Mouse (Mus musculus) heart, embryonic 13.5 days (tissue): ENCODE results near the gene Ubqln4. TPM values are rescaled to one million over a fixed set of nuclear protein-coding genes. Genes with fewer than 3 reads are reported as not detected.

Experiments
- ATAC-seq: fragments of 200-750 bp; cut with Nextera tagmentation; 2 replicates; pipeline ENCODE4 v1.8.0; 2017; ENCODE audit warnings: moderate TSS enrichment; ENCODE audit not compliant: insufficient number of reproducible peaks, low FRiP score, low TSS enrichment; ENCODE audit errors: extremely low read depth
- H3K27ac ChIP-seq: fragments of 300-500 bp; sonication (generic); replicated peaks from 2 replicates; pipeline ENCODE4 v1.5.1; 2015; ENCODE audit warnings: moderate library complexity, mild to moderate bottlenecking, inconsistent platforms
- H3K27me3 ChIP-seq: fragments of 300-500 bp; sonication (generic); replicated peaks from 2 replicates; pipeline ENCODE4 v1.6.1; 2015; ENCODE audit warnings: mild to moderate bottlenecking, inconsistent platforms
- H3K36me3 ChIP-seq: fragments of 300-500 bp; sonication (generic); 2 replicates; pipeline ENCODE4 v1.6.1; 2015; ENCODE audit warnings: mild to moderate bottlenecking, inconsistent platforms
- H3K4me1 ChIP-seq: fragments of 300-500 bp; sonication (generic); 2 replicates; pipeline ENCODE4 v1.6.1; 2015; ENCODE audit warnings: inconsistent platforms
- H3K4me2 ChIP-seq: fragments of 300-500 bp; sonication (generic); 2 replicates; pipeline ENCODE4 v1.6.1; 2015; ENCODE audit warnings: inconsistent platforms, mild to moderate bottlenecking, moderate library complexity
- H3K4me3 ChIP-seq: fragments of 300-500 bp; sonication (generic); 2 replicates; pipeline ENCODE4 v1.5.1; 2015; ENCODE audit warnings: moderate library complexity, mild to moderate bottlenecking, inconsistent platforms
- H3K9ac ChIP-seq: fragments of 300-500 bp; sonication (generic); 2 replicates; pipeline ENCODE4 v1.6.1; 2015; ENCODE audit warnings: inconsistent platforms, mild to moderate bottlenecking, moderate library complexity
- H3K9me3 ChIP-seq: fragments of 300-500 bp; sonication (generic); 2 replicates; pipeline ENCODE4 v1.6.1; 2016; ENCODE audit warnings: inconsistent platforms
- WGBS: fragments of 180-500 bp; shearing (Covaris S2); methylation state at CpG from one replicate; pipeline ENCODE4 v1.1.7; 2015; ENCODE audit warnings: mixed read lengths; 5-methylcytosine and 5-hydroxymethylcytosine counted together
- polyA plus RNA-seq: library from polyadenylated mRNA; unstranded; fragments of >200 nt; fragmentation: Nextera tagmentation; extraction: Ambion mirVana; gene quantifications from 2 replicates; pipeline ENCODE4 v1.2.1, GENCODE M21; 2015

Ubqln4 gene
- polyA plus RNA-seq, 1 experiment from 2014 or later: 34.1 TPM

DNA sequence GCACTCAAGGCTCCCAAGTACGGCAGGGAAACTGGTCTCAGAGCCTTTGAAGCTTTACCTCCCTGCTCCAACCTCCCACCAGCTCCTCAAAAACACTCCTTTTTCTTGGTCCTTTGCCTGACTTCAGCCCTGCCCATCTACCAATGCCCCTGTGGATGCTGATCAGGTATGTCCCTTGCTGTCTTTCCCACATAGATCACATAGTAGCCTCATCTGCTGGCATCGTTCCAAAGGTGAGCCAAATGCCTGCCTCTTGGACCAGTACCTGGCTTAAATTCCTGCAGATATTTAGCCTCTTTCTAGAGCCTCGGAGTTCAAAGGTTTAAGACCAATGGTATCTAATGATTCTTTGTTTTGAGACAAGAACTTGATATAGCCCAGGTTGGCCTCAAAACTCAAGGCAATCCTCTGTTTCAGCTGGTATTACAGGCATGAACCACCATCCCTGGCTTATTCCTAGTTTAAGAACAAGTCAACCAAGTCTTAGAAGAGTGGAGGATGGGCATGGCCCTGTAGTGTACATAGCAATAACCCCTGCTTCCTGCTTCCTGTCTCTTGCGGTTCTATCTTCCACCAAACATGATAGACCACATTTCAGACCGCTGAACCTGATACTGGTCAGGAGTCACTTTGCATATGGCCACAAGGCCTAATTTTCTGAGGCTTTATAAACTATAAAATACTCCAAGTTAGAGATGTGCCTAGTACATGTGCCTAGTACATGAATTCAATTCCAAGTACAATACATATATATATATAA lies 9.7 kb upstream of the Ubqln4 start:
- H3K4me1 ChIP-seq: peaks cover 15% of the 10 kb centered on the region
- no peaks in the 10 kb centered on the region for H3K27me3 ChIP-seq
- H3K36me3 ChIP-seq: peaks cover 17% of the 10 kb centered on the region
- H3K4me2 ChIP-seq: no peak overlapping the region
- H3K9me3 ChIP-seq: no peaks in the 10 kb centered on the region
- H3K27ac ChIP-seq: no peak overlapping the region
- no peak overlapping the region for H3K4me3 ChIP-seq
- H3K9ac ChIP-seq: no peak overlapping the region
- ATAC-seq: no peak
- 56% methylated on average over 5 of the region's 5 CpGs for WGBS

DNA sequence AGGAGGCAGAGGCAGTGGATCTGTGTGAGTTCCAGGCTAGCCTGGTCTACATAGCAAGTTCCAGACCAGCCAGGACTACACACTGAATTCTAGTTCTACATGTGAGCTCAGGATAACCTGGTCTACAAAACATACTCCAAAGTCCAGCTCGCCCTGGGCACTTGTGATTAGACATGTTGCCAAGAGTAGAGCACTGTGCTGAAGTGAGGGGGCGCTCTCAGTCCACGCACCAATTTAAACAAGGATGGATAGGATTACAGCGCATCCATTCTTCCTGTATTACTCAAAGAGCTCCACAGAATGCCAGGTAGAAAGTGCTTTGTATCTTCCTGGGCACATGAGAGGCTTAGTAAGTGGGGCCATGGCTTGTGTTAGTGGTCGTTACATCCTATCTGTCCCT lies 9.0 kb upstream of the Ubqln4 start:
- H3K9me3 ChIP-seq: no peaks in the 10 kb centered on the region
- H3K9ac ChIP-seq: 0 out of 2 replicates have a peak overlapping the region, but pooled peaks have one; percentile 40
- H3K27ac ChIP-seq: no peak overlapping the region
- H3K4me1 ChIP-seq: peaks cover 11% of the 10 kb centered on the region
- WGBS: 26% methylated on average over 5 of the region's 5 CpGs
- H3K4me3 ChIP-seq: no peak overlapping the region
- H3K4me2 ChIP-seq: no peak overlapping the region
- peaks cover 17% of the 10 kb centered on the region for H3K36me3 ChIP-seq
- ATAC-seq: no peak
- H3K27me3 ChIP-seq: no peaks in the 10 kb centered on the region

DNA sequence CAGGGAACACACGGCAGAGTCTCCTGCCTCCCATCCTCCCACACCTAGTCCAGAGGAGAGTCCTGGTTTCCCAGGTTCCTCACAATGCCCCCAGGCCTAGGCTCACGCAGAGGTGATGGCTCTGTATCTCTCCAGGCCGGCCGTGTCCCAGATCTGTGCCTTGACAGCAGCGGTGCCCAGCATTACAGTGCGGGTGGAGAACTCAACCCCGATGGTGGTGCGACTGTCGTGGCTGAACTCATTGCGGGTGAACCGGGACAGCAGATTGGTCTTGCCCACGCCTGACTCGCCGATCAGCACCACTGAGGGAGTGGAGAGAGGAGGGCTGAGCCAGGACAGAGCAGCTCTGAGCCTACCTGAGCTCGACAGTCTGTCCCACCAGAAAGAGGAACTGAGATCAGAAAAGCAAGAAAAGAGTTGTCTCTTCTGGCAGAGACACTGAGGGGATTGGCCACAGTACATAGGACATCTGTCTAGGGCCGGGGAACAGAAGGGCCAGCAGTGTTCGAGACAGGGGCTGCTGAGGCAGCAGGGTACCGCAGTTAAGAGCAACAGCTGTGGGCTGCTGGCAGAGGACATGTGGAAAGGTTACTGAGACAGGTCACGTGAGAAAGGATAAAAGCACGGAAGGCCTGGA lies 8.5 kb upstream of the Ubqln4 start:
- H3K4me3 ChIP-seq: no peak overlapping the region
- WGBS: 61% methylated on average over 20 of the region's 20 CpGs
- H3K4me2 ChIP-seq: no peak overlapping the region
- H3K4me1 ChIP-seq: peaks cover 7% of the 10 kb centered on the region
- H3K9ac ChIP-seq: 0 out of 2 replicates have a peak overlapping the region, but pooled peaks have one; percentile 40
- H3K36me3 ChIP-seq: peaks cover 13% of the 10 kb centered on the region
- ATAC-seq: no peak
- no peaks in the 10 kb centered on the region for H3K27me3 ChIP-seq
- no peaks in the 10 kb centered on the region for H3K9me3 ChIP-seq
- no peak overlapping the region for H3K27ac ChIP-seq

DNA sequence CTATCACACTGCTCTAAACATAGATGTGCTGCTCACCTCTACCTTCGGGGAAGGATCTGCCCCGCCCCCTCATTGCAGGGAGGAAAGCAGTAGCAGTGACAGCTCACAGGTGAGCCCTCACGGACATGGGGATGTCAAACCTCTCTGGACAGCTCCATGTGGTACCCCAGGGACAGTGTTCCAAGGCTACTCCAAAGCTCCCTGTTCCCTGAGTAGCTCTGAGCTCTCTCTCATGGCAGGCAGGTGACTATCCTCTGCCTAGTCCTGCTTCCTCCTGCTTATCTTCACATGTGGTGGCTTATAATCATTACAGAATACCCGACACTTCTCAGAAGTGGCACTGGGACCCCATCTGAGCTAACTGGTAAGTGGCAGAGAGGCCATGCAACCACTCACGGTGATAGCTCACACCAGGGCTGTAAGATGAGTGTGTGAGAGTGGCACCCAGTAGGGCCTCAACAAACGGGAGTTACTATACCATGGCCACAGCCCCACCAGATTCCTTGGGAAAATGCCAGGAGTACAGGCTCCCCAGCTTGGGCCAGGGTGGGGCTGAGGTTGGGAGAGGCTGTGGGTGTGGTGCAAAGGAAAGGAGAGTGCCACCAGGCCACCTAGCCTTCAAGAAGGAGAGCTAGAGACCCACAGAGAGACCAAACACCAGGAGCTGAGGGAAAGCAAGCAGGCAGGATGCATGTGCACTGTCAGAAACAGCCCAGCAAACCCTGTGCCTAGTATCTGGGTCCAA lies 6.7 kb upstream of the Ubqln4 start:
- no peaks in the 10 kb centered on the region for H3K27me3 ChIP-seq
- H3K9me3 ChIP-seq: no peaks in the 10 kb centered on the region
- no peak overlapping the region for H3K27ac ChIP-seq
- no peak overlapping the region for H3K4me3 ChIP-seq
- H3K4me2 ChIP-seq: no peak overlapping the region
- H3K4me1 ChIP-seq: peaks cover 8% of the 10 kb centered on the region
- 60% methylated on average over 6 of the region's 6 CpGs for WGBS
- no peak overlapping the region for H3K9ac ChIP-seq
- no peak for ATAC-seq
- H3K36me3 ChIP-seq: peaks cover 5% of the 10 kb centered on the region; the same call in 1 of the 2 replicates

DNA sequence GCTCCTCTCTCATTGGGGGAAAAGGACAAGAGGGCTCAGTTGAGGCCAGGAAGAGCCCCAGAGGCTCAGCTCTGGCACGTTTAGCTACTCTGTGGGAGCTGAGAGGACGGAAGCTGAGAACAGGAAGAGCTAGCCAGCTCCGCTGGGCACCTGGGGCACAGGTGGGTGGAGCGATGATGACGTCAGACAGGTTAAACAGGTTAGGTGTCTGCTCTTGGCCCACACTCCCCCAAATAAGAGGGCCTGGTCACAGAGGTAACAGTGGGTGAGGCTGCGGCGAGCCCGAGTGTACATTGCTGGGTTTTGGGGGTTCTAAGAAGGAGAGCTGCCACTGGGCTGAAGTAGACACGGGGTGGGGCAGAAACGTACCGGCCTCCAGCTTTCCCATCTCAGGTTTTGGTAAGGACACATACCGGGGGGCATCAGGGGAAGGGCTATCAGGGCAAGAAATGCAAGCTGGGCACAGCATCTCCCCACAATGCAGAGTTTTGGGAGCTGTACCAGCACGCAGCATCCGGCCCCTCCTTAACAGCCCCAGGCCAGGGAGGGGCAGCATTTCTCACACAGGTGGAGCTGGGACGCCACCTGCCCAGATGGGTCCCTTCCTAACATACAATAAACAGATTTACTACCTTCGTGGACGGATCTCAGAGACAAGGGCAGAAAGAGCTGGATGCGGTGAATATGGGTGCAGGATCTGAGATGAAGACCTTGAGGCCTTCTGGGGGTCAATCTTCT lies 5.2 kb upstream of the Ubqln4 start, which contains the start of gene Rab25:
Gene Rab25 (minus strand): TSS at position 121 of the 738 bp plus-strand sequence.
- H3K4me2 ChIP-seq: no peak within 1 kb of the TSS
- peaks cover 13% of the 10 kb centered on the region for H3K4me1 ChIP-seq
- peaks cover 5% of the 10 kb centered on the region; the same call in 1 of the 2 replicates for H3K36me3 ChIP-seq
- ATAC-seq: no peak
- no peaks in the 10 kb centered on the region for H3K27me3 ChIP-seq
- H3K27ac ChIP-seq: no peak within 1 kb of the TSS
- H3K9me3 ChIP-seq: no peaks in the 10 kb centered on the region
- no peak within 1 kb of the TSS for H3K9ac ChIP-seq
- H3K4me3 ChIP-seq: no peak within 1 kb of the TSS
- 52% methylated on average over 18 of the region's 18 CpGs for WGBS

DNA sequence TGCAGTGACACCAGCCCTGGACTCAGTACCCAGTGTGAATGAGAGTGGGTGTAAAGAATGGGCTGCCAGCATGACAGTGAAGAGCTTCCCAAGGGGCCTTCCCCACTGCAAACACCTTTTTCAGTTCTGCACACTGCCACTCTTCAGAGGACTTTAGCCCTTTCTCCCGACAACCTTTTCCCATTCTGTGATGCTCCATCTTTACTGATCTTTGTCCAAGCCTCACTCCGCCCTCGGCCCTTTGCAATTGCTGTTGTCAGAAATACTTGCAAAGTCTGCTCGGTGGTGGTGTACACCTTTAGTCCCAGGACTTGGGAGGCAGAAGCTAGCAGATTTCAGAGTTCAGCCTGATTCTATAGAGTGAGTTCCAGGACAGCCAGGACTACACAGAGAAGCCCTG lies 2.0 kb upstream of the Ubqln4 start:
- H3K9me3 ChIP-seq: no peaks in the 10 kb centered on the region
- peak overlapping the region; percentile 85 for H3K4me2 ChIP-seq
- peak overlapping the region; percentile 83 for H3K4me3 ChIP-seq
- H3K27me3 ChIP-seq: no peaks in the 10 kb centered on the region
- H3K9ac ChIP-seq: peak overlapping the region; percentile 89
- peaks cover 19% of the 10 kb centered on the region for H3K36me3 ChIP-seq
- ATAC-seq: no peak
- 81% methylated on average over 4 of the region's 4 CpGs for WGBS
- H3K4me1 ChIP-seq: peaks cover 30% of the 10 kb centered on the region
- H3K27ac ChIP-seq: no peak overlapping the region

DNA sequence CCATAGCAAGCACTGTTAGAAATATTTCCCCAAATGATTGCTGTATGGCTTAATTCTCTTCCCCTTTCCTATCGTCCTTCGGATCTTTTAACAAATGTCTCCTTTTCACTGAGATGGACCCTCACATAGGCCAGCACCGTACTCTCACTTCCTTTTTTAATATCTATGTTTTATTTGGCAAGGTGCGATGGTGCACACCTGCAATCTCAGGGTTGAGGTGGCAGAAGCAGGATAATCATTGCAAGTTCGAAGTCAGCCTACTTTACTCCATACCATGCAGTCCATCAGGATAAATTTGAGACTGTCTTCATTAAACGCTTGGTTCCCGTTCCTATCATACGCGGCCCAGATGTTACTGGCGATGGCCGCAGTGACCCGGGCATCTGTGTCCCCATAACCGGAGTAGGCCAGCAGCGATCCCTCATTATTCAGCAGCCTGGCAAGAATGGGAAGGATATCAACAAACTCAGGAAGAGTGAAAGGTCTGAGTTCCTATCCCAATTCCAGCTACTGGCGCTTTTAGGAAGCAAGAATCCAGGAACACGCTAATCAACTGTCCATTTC lies 1.4 kb upstream of the Ubqln4 start:
- Histone ChIP-seq H3K4me3 (peak overlapping the region; percentile 83), H3K9me3 (no peaks in the 10 kb centered on the region), H3K27me3 (no peaks in the 10 kb centered on the region), H3K9ac (peak overlapping the region; percentile 89), H3K4me2 (peak overlapping the region; percentile 85), H3K36me3 (peaks cover 25% of the 10 kb centered on the region), H3K4me1 (peaks cover 30% of the 10 kb centered on the region), H3K27ac (peak overlapping the region; percentile 97)
- ATAC-seq: no peak
- WGBS: 21% methylated on average over 16 of the region's 16 CpGs

DNA sequence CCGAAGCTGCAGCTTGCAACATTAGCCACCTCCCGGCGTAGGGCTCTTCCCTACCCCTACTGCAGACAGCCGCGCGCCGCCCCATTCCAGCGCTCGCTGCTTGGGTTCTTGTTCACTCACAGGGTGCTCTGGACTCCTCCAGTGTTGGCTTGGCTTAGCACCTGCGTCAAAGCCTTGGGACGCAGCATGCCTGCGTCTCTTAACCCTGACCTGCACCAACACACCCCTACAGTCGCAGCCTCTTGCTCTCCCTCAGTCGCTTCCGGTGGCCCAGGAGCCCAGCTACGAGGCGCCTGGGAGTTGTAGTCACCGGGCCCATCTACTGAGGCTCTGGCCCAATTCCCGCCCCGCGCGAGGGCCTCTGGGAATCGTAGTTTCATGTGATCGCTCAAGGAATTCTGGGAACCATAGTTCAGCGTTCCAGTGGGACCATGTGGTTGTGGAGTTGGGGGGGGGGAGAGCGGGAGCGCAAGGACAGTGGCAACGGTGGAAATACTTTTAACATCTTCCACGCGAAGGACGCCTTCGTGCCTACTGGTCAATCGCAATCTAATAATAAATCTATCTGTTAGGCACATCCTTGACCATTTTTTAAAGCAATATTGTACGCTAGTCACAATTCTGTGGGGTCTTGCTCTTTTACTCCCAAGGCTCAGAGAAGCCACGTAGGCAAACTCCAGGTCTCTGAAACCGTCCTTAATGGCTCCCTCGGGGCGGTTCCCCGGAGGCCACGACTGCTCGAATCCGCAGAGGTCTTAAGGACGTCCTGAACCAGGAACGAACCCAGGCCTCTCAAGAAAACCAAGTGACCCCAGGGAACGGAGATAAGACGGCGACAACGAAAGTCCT lies 658 bp upstream of the Ubqln4 start, which contains the start of gene Lamtor2:
Gene Lamtor2 (minus strand): TSS at position 399 of the 849 bp plus-strand sequence.
- peak within 1 kb of the TSS; percentile 97 for H3K27ac ChIP-seq
- H3K27me3 ChIP-seq: no peaks in the 10 kb centered on the region
- peak within 1 kb of the TSS; percentile 97 for H3K9ac ChIP-seq
- H3K36me3 ChIP-seq: peaks cover 32% of the 10 kb centered on the region
- peak within 1 kb of the TSS; percentile 85 for H3K4me2 ChIP-seq
- no peaks in the 10 kb centered on the region for H3K9me3 ChIP-seq
- under 1% methylated on average over 48 of the region's 48 CpGs for WGBS
- peaks cover 30% of the 10 kb centered on the region for H3K4me1 ChIP-seq
- H3K4me3 ChIP-seq: peak within 1 kb of the TSS; percentile 83
- peak; percentile 81 for ATAC-seq

DNA sequence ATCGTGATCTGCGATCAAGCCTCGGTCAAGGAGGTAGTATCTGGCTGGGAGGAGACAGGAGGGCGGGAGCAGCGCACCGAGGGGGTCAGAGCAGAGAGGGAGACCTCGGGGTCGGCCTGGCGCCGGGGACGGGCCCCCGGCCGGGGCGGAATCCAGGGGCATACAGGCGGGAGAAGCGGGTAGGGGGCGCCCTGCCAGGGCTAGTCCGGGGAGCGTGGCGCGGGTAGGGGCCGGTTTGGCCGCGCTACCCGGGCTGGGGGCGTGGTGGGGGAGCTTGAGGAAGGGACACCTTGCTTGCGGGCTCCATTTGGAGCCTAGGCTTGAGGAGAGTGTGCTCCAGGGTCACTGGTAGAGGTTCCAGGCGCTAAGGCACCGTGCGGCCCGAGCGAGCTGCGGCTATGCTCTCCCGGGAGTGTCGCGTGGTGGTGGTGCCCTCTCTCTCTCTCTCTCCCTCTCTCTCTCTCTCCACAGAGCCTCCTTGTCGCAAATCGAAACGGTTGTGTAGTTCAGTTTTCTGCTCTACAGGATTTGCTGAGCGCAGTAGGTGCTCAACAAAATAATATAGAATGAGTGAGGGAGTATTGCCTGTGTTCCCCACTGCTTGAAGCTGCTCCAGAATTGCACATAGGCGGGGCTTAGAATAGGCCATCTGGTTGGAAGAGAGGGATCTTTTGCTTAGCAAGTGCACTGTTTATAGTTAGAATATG lies 475 bp downstream of the Ubqln4 start:
- no peaks in the 10 kb centered on the region for H3K27me3 ChIP-seq
- H3K9me3 ChIP-seq: no peaks in the 10 kb centered on the region
- H3K4me3 ChIP-seq: peak overlapping the region; percentile 83
- H3K27ac ChIP-seq: peak overlapping the region; percentile 97
- H3K36me3 ChIP-seq: peaks cover 41% of the 10 kb centered on the region
- H3K4me2 ChIP-seq: peak overlapping the region; percentile 85
- H3K9ac ChIP-seq: peak overlapping the region; percentile 97
- peak; percentile 8 for ATAC-seq
- under 1% methylated on average over 41 of the region's 41 CpGs for WGBS
- peaks cover 30% of the 10 kb centered on the region for H3K4me1 ChIP-seq
